Mouse (Mus musculus): ENCODE data around the gene Acsl5.

DNA sequence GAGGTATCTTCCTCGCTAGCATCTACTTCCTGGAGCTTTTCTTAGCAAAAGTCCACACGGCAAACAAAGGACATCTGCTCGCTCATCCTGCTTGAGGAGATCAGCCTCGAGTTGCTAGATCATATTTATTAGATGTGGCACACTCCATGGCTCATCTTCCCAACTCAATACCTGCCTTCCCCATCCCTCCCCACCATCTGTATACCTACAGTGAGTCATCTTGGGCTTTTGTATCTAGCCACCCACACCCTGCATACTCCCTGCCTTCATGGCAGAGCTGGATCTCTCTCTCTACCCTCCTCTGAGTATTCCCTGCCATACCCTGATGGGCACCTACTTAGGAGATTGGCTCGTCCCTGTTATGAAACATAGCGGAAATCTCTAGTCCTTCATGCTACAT, 30.5 kb upstream of the Acsl5 start:
- TF ChIP-seq POLR2A (IDR thresholded peaks at IDR 0.05; ENCODE audit: low read depth, low read length) (no peak), CTCF (IDR thresholded peaks at IDR 0.05; ENCODE audit: extremely low read depth, insufficient read length, insufficient replicate concordance, low read depth, low read length) (no peak)
